Mouse (Mus musculus) kidney, embryonic 16.5 days (tissue): ENCODE data around the gene Mgat4e. TPM values are rescaled to one million over a fixed set of nuclear protein-coding genes. Genes with fewer than 3 reads are reported as not detected.

Source experiments
- ATAC-seq: fragments of 200-750 bp; cut with Nextera tagmentation; 2 replicates; pipeline ENCODE4 v1.8.0; 2017; ENCODE audit warnings: moderate TSS enrichment; ENCODE audit not compliant: low FRiP score, low TSS enrichment
- H3K27ac ChIP-seq: fragments of 300-500 bp; sonication (generic); 2 replicates; pipeline ENCODE4 v1.5.1; 2014; ENCODE audit warnings: low read length
- H3K27me3 ChIP-seq: fragments of 300-500 bp; sonication (generic); 2 replicates; pipeline ENCODE4 v1.6.1; 2014; ENCODE audit warnings: low read length, control low read depth, mixed read lengths; ENCODE audit not compliant: insufficient read depth
- H3K36me3 ChIP-seq: fragments of 300-500 bp; sonication (generic); 2 replicates; pipeline ENCODE4 v1.6.1; 2014; ENCODE audit warnings: low read length, control low read depth, mixed read lengths; ENCODE audit not compliant: insufficient read depth
- H3K4me1 ChIP-seq: fragments of 300-500 bp; sonication (generic); 2 replicates; pipeline ENCODE4 v1.6.1; 2014; ENCODE audit warnings: low read length, control low read depth, mixed read lengths; ENCODE audit not compliant: insufficient read depth
- H3K4me2 ChIP-seq: fragments of 300-500 bp; sonication (generic); replicated peaks from 2 replicates; pipeline ENCODE4 v1.6.1; 2014; ENCODE audit warnings: low read depth, low read length
- H3K4me3 ChIP-seq: fragments of 300-500 bp; sonication (generic); 2 replicates; pipeline ENCODE4 v1.5.1; 2014; ENCODE audit warnings: mild to moderate bottlenecking, low read length
- H3K9ac ChIP-seq: fragments of 300-500 bp; sonication (generic); replicated peaks from 2 replicates; pipeline ENCODE4 v1.6.1; 2014; ENCODE audit warnings: low read length
- H3K9me3 ChIP-seq: fragments of 300-500 bp; sonication (generic); 2 replicates; pipeline ENCODE4 v1.6.1; 2016; ENCODE audit warnings: low read length, control low read depth
- WGBS: fragments of 180-500 bp; shearing (Covaris S2); extraction: QIAGEN DNeasy Blood & Tissue Kit; methylation state at CpG from one replicate; pipeline ENCODE4 v1.1.7; 2014; 5-methylcytosine and 5-hydroxymethylcytosine counted together
- polyA plus RNA-seq: library from polyadenylated mRNA; unstranded; fragments of >200 nt; fragmentation: Nextera tagmentation; extraction: Ambion mirVana; gene quantifications from 2 replicates; pipeline ENCODE4 v1.2.1, GENCODE M21; 2015

The Mgat4e gene
- polyA plus RNA-seq: not detected in 2 replicates

DNA sequence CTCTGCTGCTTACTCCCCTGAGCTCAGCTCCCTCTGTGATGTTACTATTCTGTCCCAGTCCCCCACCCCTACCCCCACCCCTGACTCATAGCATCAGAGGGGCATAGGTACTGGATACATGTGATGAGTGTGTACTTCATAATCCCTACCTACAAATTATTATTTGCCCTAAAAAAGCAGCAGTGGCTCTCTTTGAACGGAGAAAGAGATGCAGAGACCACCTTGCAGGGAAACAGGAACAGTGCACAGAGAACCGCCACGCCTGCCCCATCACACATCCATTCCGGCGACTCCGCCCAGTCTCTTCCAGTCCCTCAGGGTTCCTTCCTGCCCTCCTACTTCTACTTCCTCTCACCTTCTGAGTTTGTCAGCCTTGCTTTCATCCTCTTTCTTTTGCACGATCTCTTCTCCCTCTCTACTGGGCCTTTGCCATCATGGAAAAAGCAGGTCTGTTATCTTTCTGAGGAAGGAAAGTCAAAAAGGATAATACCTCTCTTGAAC is at the start of gene Mgat4e:
Gene Mgat4e, minus strand, starts transcription at position 51 of the 501 bp plus-strand sequence.
- ATAC-seq: no peak
- Histone ChIP-seq H3K27me3 (no peaks in the 10 kb centered on the region), H3K36me3 (no peaks in the 10 kb centered on the region), H3K4me1 (0 out of 2 replicates have a peak, but pooled peaks cover under 1% of the 10 kb centered on the region), H3K9ac (no peak within 1 kb of the TSS), H3K4me2 (no peak within 1 kb of the TSS), H3K9me3 (peaks cover 9% of the 10 kb centered on the region; the same call in 1 of the 2 replicates), H3K4me3 (no peak within 1 kb of the TSS), H3K27ac (no peak within 1 kb of the TSS)
- 58% methylated on average over 7 of the region's 7 CpGs for WGBS

DNA sequence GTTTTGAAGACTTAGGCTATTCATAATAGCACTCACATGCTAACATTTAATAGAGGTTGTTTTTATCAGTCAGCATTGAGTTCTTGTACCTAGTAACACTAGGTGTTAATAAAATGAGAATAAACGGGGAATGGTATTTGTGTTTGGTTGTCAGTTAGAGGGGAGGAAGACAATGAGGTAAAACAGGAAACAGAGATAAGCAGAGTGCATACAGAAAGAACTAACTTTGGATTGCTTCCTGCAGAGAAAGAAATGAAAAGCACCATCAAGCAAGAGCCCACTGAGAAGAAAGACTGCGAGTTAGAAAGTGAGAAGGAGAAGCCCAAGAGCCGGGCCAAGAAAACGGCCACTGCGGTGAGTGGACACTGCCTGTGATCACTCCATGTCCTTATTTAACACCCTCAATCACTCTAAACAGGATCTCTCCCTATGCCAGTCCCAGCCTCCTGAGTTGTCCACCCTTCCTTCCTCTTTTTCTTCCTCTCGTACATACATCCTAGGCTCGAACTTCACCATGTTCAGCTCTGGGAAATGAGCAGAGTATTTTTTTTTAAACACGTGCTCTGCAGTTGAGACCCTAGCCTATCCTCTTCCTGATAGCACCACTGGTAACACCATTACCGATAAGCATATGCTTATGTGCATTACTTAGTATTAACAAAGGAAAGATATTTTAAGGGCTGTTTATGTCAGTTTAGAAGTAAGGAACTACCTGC is 48.0 kb upstream of the Mgat4e start:
- no peak for ATAC-seq
- H3K4me3 ChIP-seq: no peak overlapping the region
- no peaks in the 10 kb centered on the region for H3K4me1 ChIP-seq
- no peaks in the 10 kb centered on the region for H3K27me3 ChIP-seq
- no peak overlapping the region for H3K9ac ChIP-seq
- WGBS: 87% methylated on average over 9 of the region's 9 CpGs
- no peaks in the 10 kb centered on the region for H3K9me3 ChIP-seq
- H3K27ac ChIP-seq: no peak overlapping the region
- H3K36me3 ChIP-seq: peaks cover 60% of the 10 kb centered on the region
- H3K4me2 ChIP-seq: no peak overlapping the region

DNA sequence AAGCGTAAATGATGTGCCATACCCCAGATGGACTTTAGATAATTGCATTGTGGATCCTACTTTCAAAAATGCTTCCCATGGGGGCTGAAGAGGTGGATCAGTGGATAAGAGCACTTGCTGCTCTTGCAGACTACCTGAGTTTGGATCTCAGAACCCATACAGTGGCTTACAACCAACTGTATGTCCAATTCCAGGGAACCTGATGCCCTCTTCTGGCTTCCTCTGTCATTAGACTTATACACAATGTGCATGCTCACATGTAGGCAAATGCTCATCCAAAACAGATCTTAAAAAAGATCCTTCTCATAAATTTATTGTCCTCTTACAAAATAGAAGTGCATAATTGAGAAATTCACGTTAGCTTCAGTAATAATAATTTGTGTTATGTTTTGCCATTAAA is 42.3 kb upstream of the Mgat4e start:
- Histone ChIP-seq H3K27ac (no peak overlapping the region), H3K4me2 (no peak overlapping the region), H3K9me3 (no peaks in the 10 kb centered on the region), H3K36me3 (peaks cover 25% of the 10 kb centered on the region), H3K27me3 (no peaks in the 10 kb centered on the region), H3K9ac (no peak overlapping the region), H3K4me1 (no peaks in the 10 kb centered on the region), H3K4me3 (no peak overlapping the region)
- 91% methylated on average over 2 of the region's 2 CpGs for WGBS
- ATAC-seq: no peak

DNA sequence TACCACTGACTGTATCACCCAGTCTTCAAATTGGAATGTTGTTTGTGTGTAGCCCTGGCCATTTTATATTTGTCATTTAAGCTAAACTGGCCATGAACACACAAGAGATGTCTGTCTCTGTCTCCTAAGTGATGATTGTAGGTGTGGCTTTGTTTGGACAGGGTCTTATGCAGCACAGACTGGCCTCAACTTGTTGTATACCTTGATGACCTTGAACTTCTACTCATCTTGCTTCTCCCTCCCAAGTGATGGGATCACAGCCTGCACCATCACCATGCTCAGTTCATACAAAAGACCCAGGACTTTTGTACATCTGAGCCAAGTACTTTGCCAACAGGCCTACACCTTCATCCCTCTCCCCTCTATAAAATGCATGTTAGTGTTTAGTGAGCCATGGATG is 40.2 kb upstream of the Mgat4e start:
- Histone ChIP-seq H3K36me3 (peaks cover 22% of the 10 kb centered on the region), H3K9ac (no peak overlapping the region)
- no peak for ATAC-seq

DNA sequence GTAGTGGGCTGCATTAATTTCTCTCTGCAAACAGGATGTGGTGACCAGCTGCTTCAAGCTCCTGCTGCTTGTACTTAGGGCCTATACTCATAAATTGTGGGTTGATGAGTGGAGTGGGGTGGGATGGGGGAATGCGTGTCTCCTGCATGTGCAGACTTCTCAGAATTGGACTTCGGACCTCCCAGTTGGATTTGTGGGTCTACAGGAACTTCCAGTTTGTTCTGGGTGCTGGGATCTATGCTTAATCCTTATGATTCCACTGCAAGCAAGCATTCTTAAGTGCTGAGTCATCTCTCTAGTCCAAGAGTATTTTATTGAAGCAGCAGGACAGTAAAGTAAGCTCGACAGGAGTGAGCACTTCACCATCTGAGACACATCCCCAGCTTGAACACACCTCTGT is 34.1 kb upstream of the Mgat4e start:
- peaks cover 12% of the 10 kb centered on the region; the same call in 1 of the 2 replicates for H3K36me3 ChIP-seq
- H3K4me3 ChIP-seq: no peak overlapping the region
- H3K27me3 ChIP-seq: no peaks in the 10 kb centered on the region
- no peak overlapping the region for H3K27ac ChIP-seq
- 53% methylated on average over 3 of the region's 3 CpGs for WGBS
- no peak for ATAC-seq
- peaks cover 9% of the 10 kb centered on the region for H3K4me1 ChIP-seq
- H3K4me2 ChIP-seq: no peak overlapping the region
- H3K9me3 ChIP-seq: no peaks in the 10 kb centered on the region
- H3K9ac ChIP-seq: no peak overlapping the region

More for the DNA sequence above, 40.2 kb upstream of the Mgat4e start:
- Histone ChIP-seq H3K4me3 (no peak overlapping the region), H3K4me1 (no peaks in the 10 kb centered on the region), H3K27me3 (no peaks in the 10 kb centered on the region), H3K4me2 (no peak overlapping the region), H3K9me3 (no peaks in the 10 kb centered on the region), H3K27ac (no peak overlapping the region)

DNA sequence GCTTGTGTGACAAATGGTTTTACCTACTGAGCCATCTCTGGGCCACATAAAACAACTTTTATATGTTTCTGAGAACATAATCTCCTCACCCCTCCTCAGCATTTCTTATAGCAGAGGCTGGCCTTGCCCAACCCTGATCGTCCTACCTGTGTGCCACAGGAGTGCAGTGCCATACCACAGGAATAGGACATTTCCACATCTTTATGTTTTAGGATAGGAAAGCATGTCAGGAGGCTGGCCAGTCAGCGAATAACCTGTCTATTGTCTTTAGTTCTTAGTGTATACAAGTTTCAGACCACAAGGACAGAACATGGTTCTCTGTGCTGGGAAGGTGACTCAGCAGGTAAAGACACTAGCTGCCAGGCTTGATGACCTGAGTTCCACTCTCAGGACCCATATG is 31.3 kb upstream of the Mgat4e start:
- no peak for ATAC-seq
- Histone ChIP-seq H3K27me3 (no peaks in the 10 kb centered on the region), H3K4me3 (no peak overlapping the region), H3K27ac (no peak overlapping the region), H3K9me3 (no peaks in the 10 kb centered on the region), H3K4me2 (no peak overlapping the region), H3K4me1 (peaks cover 9% of the 10 kb centered on the region), H3K9ac (no peak overlapping the region), H3K36me3 (peaks cover 4% of the 10 kb centered on the region; the same call in 1 of the 2 replicates)
- 88% methylated on average over 2 of the region's 2 CpGs for WGBS

DNA sequence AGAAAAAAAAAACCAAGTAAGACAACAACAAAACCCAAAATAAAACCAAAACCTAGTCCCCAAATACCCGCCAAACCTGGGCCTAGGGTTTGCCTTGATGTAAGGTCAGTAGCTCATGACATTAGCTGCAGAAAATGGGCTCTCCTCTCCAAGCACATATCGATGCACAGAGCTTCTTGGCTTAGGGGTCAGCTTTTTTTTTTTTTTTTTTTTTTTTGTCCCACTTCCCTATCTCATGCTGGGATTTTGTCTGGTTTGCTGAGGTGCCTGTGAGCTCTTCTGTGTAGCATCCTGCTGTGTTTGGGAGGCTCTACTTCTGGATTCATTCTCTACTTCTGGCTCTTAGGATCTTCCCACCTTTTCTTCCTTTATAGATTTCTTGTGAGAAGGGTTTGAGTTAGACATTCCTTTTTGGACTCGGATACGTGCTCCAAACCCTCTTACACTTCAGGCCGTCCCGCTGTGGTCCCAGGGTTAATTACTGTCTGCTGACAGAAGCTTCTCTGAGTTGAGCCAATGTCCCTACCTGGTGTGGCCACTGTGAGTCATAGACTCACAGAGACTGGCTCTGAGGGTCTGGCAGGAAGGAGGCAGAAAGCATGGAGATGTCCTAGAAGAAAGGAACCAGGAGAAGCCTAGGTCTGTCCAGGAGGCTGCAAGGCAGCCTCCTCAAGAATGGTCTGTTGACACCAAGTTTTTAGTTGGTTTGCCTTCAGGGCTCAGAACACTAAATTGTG is 28.1 kb upstream of the Mgat4e start:
- ATAC-seq: no peak
- WGBS: 80% methylated on average over 6 of the region's 6 CpGs
- no peaks in the 10 kb centered on the region for H3K36me3 ChIP-seq

DNA sequence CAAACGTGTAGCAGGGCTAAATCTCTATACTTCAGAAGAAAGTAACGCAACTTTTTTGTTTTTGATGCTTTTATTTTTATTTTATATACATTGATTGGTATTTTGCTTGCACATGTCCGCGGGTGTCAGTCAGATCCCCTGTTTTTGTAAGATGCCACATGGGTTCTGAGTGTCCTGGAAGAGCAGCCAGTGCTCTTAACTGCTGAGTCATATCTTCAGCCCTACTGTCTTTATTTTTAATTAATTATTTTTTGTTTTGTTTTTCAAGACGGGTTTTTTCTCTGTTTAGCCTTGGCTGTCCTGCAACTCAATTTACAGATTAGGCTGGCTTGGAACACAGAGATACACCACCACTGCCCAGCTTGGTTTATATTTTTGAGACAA is 24.4 kb upstream of the Mgat4e start:
- H3K4me1 ChIP-seq: no peaks in the 10 kb centered on the region
- no peak overlapping the region for H3K4me2 ChIP-seq
- 67% methylated on average over 5 of the region's 5 CpGs for WGBS
- no peaks in the 10 kb centered on the region for H3K9me3 ChIP-seq
- no peaks in the 10 kb centered on the region for H3K27me3 ChIP-seq
- ATAC-seq: no peak
- no peak overlapping the region for H3K4me3 ChIP-seq
- H3K9ac ChIP-seq: no peak overlapping the region
- no peak overlapping the region for H3K27ac ChIP-seq
- H3K36me3 ChIP-seq: no peaks in the 10 kb centered on the region

More for the DNA sequence above, 28.1 kb upstream of the Mgat4e start:
- no peak overlapping the region for H3K4me3 ChIP-seq
- no peaks in the 10 kb centered on the region for H3K4me1 ChIP-seq
- H3K4me2 ChIP-seq: no peak overlapping the region
- H3K9me3 ChIP-seq: no peaks in the 10 kb centered on the region
- H3K27ac ChIP-seq: no peak overlapping the region
- no peak overlapping the region for H3K9ac ChIP-seq
- H3K27me3 ChIP-seq: no peaks in the 10 kb centered on the region

DNA sequence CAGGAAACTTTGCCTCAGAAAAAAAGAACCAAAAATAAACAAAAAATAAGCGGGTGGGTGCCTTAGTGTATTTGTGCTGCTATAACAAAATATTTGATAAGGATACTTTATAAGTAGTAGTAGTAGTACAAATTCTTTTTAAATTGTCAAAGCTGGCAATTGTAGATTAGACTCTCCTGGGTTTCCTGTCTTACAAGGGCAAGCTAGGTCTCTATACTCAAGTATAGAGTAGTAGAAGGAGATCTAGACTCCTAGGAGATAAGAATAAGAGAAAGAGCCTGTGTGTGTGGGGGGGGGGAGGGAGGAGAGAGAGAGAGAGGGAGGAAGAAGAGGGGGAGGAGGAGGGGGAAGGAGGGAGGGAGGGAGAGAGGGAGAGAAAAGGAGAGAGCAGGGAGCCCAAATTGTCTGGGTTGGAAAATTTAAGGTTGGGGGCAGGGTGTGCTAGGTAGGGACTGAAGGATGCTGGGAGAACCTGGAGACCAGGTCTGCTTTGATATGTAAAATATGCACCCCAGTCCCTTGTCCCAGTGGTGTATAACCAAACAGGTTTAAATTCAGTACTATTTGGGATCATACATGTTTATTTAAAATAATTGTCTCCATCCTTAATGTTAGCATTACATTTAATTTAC is 23.9 kb upstream of the Mgat4e start:
- no peaks in the 10 kb centered on the region for H3K9me3 ChIP-seq
- H3K9ac ChIP-seq: no peak overlapping the region
- H3K4me2 ChIP-seq: no peak overlapping the region
- no peak for ATAC-seq
- H3K36me3 ChIP-seq: no peaks in the 10 kb centered on the region
- H3K4me1 ChIP-seq: no peaks in the 10 kb centered on the region
- H3K4me3 ChIP-seq: no peak overlapping the region
- 59% methylated on average over 1 of the region's 1 CpGs for WGBS
- H3K27me3 ChIP-seq: no peaks in the 10 kb centered on the region
- no peak overlapping the region for H3K27ac ChIP-seq
